10 mouse cellular contexts compared by ENCODE assay signal in genomic region chr1:171129251-171129650, GRCm38 (mm10). TPM values are rescaled to one million over a fixed set of nuclear protein-coding genes. Genes with fewer than 3 reads are reported as not detected.
DNase-seq lines count a peak whose midpoint lies in the region; ATAC-seq and TF ChIP-seq lines count a peak whose summit lies in the region.
"Had no signal": no experiment of that assay in that cellular context is flagged by ENCODE, and none has a peak within 500 bp of the region (broad histone marks: within the 10 kb centered on the region; RNA-seq: fewer than 3 reads in every experiment).

No protein-coding gene starts in this region.

- DNase-seq in frontal cortex, postnatal 14 days (ENCODE audit: low spot score in 2 of 2): peak; percentile 21 to 63
- DNase-seq in cerebellum, adult 11 months: no peak

- no peaks in the 10 kb centered on the region for H3K4me1 ChIP-seq in intestine, postnatal 0 days (replicated peaks; ENCODE audit: control insufficient read depth, insufficient read depth, low read length)
- H3K4me1 ChIP-seq in intestine, embryonic 16.5 days (ENCODE audit: control insufficient read depth, insufficient read depth, low read length): no peaks in the 10 kb centered on the region
- no peaks in the 10 kb centered on the region for H3K4me1 ChIP-seq in kidney, embryonic 15.5 days
- H3K4me1 ChIP-seq in neural tube, embryonic 15.5 days: no peaks in the 10 kb centered on the region
- no peaks in the 10 kb centered on the region for H3K4me1 ChIP-seq in intestine, embryonic 15.5 days (replicated peaks)
- H3K4me1 ChIP-seq: midbrain, embryonic 15.5 days had no signal

- no peaks in the 10 kb centered on the region for H3K9me3 ChIP-seq in intestine, postnatal 0 days (ENCODE audit: control insufficient read depth)
- no peaks in the 10 kb centered on the region for H3K9me3 ChIP-seq in intestine, embryonic 16.5 days (ENCODE audit: control insufficient read depth, low read length)
- H3K9me3 ChIP-seq in kidney, embryonic 15.5 days (replicated peaks): no peaks in the 10 kb centered on the region
- no peaks in the 10 kb centered on the region for H3K9me3 ChIP-seq in neural tube, embryonic 15.5 days (replicated peaks)
- H3K9me3 ChIP-seq in intestine, embryonic 15.5 days: no peaks in the 10 kb centered on the region
- H3K9me3 ChIP-seq: midbrain, embryonic 15.5 days had no signal

- H3K9ac ChIP-seq in intestine, postnatal 0 days (ENCODE audit: low read depth, low read length): no peak overlapping the region
- no peak overlapping the region for H3K9ac ChIP-seq in intestine, embryonic 16.5 days (ENCODE audit: low read depth, low read length)
- H3K9ac ChIP-seq in kidney, embryonic 15.5 days: no peak overlapping the region
- no peak overlapping the region for H3K9ac ChIP-seq in neural tube, embryonic 15.5 days (replicated peaks)
- no peak overlapping the region for H3K9ac ChIP-seq in intestine, embryonic 15.5 days
- H3K9ac ChIP-seq: midbrain, embryonic 15.5 days had no signal

- peaks cover 56% of the 10 kb centered on the region for H3K36me3 ChIP-seq in intestine, postnatal 0 days (ENCODE audit: control insufficient read depth, insufficient read depth)
- peaks cover 13% of the 10 kb centered on the region for H3K36me3 ChIP-seq in intestine, embryonic 16.5 days (ENCODE audit: control insufficient read depth, insufficient read depth, low read length)
- H3K36me3 ChIP-seq in kidney, embryonic 15.5 days: peaks cover 68% of the 10 kb centered on the region
- H3K36me3 ChIP-seq in neural tube, embryonic 15.5 days: peaks cover 59% of the 10 kb centered on the region
- H3K36me3 ChIP-seq in intestine, embryonic 15.5 days: peaks cover 26% of the 10 kb centered on the region

- no peak overlapping the region for H3K4me3 ChIP-seq in intestine, postnatal 0 days (ENCODE audit: low read depth, low read length)
- H3K4me3 ChIP-seq in intestine, embryonic 16.5 days (ENCODE audit: low read length): no peak overlapping the region
- no peak overlapping the region for H3K4me3 ChIP-seq in kidney, embryonic 15.5 days (replicated peaks)
- no peak overlapping the region for H3K4me3 ChIP-seq in neural tube, embryonic 15.5 days (replicated peaks)
- H3K4me3 ChIP-seq in intestine, embryonic 15.5 days (replicated peaks): no peak overlapping the region
- H3K4me3 ChIP-seq: midbrain, embryonic 15.5 days had no signal

- TF ChIP-seq CTCF in intestine, postnatal 0 days (IDR thresholded peaks at IDR 0.05; ENCODE audit: low read depth): peak; percentile 39

- no peaks in the 10 kb centered on the region for H3K27me3 ChIP-seq in intestine, postnatal 0 days (replicated peaks; ENCODE audit: control insufficient read depth, insufficient read depth, low read length)
- H3K27me3 ChIP-seq in intestine, embryonic 16.5 days (replicated peaks; ENCODE audit: control insufficient read depth, insufficient read depth, low read length): no peaks in the 10 kb centered on the region
- no peaks in the 10 kb centered on the region for H3K27me3 ChIP-seq in kidney, embryonic 15.5 days
- no peaks in the 10 kb centered on the region for H3K27me3 ChIP-seq in neural tube, embryonic 15.5 days (replicated peaks)
- no peaks in the 10 kb centered on the region for H3K27me3 ChIP-seq in intestine, embryonic 15.5 days (replicated peaks)
- H3K27me3 ChIP-seq: midbrain, embryonic 15.5 days had no signal

- no peak overlapping the region for H3K4me2 ChIP-seq in intestine, postnatal 0 days (replicated peaks; ENCODE audit: low read depth)
- no peak overlapping the region for H3K4me2 ChIP-seq in intestine, embryonic 16.5 days (ENCODE audit: low read depth, low read length)
- no peak overlapping the region for H3K4me2 ChIP-seq in kidney, embryonic 15.5 days
- no peak overlapping the region for H3K4me2 ChIP-seq in neural tube, embryonic 15.5 days
- H3K4me2 ChIP-seq in intestine, embryonic 15.5 days (replicated peaks): no peak overlapping the region
- H3K4me2 ChIP-seq: midbrain, embryonic 15.5 days had no signal

- 63% methylated on average over 7 of the region's 7 CpGs for WGBS in intestine, postnatal 0 days
- 55% methylated on average over 7 of the region's 7 CpGs for WGBS in intestine, embryonic 16.5 days
- 62% methylated on average over 7 of the region's 7 CpGs for WGBS in kidney, embryonic 15.5 days
- 62% methylated on average over 7 of the region's 7 CpGs for WGBS in neural tube, embryonic 15.5 days
- 55% methylated on average over 7 of the region's 7 CpGs for WGBS in intestine, embryonic 15.5 days

- no peak for ATAC-seq in intestine, postnatal 0 days
- no peak for ATAC-seq in intestine, embryonic 16.5 days
- peak; percentile 76; the same call in 1 of the 2 replicates for ATAC-seq in kidney, embryonic 15.5 days (replicated peaks; ENCODE audit: low FRiP score)
- peak; percentile 47; the same call in 1 of the 2 replicates for ATAC-seq in neural tube, embryonic 15.5 days (ENCODE audit: low FRiP score)
- no peak for ATAC-seq in intestine, embryonic 15.5 days
- ATAC-seq in megakaryocyte-erythroid progenitor cell, adult 5-6 weeks (replicated peaks; ENCODE audit: low FRiP score, low TSS enrichment, poor library complexity, severe bottlenecking): no peak
- ATAC-seq: midbrain, embryonic 15.5 days had no signal

- no peak overlapping the region for H3K27ac ChIP-seq in intestine, postnatal 0 days (ENCODE audit: low read depth, low read length)
- H3K27ac ChIP-seq in intestine, embryonic 16.5 days (ENCODE audit: low read length): no peak overlapping the region
- H3K27ac ChIP-seq in kidney, embryonic 15.5 days: no peak overlapping the region
- no peak overlapping the region for H3K27ac ChIP-seq in neural tube, embryonic 15.5 days (replicated peaks)
- no peak overlapping the region for H3K27ac ChIP-seq in intestine, embryonic 15.5 days
- H3K27ac ChIP-seq: midbrain, embryonic 15.5 days had no signal

RNA-seq across cellular contexts. Expression of gene Cfap126, which starts 15.5 kb away (rescaled TPM):
- polyA plus RNA-seq in intestine, postnatal 0 days (2015; fragmentation: Nextera tagmentation; extraction: Ambion mirVana): 1.9 and 2.9 TPM in 2 replicates
- polyA plus RNA-seq in intestine, embryonic 16.5 days (2015; fragmentation: Nextera tagmentation; extraction: Ambion mirVana): 1.6 and 2.1 TPM in 2 replicates
- 2.0 and 2.1 TPM in 2 replicates for polyA plus RNA-seq in kidney, embryonic 15.5 days (2015; fragmentation: Nextera tagmentation; extraction: Ambion mirVana)
- polyA plus RNA-seq in neural tube, embryonic 15.5 days (2015; fragmentation: Nextera tagmentation; extraction: Ambion mirVana): 4.4 and 6.3 TPM in 2 replicates
- 1.7 and 1.8 TPM in 2 replicates for polyA plus RNA-seq in intestine, embryonic 15.5 days (2015; fragmentation: Nextera tagmentation; extraction: Ambion mirVana)
- 12.6 and 18.9 TPM in 2 replicates for total RNA-seq in megakaryocyte-erythroid progenitor cell, adult 5-6 weeks (2014; fragmentation: Nextera tagmentation)
- 4.3 and 11.8 TPM in 2 replicates for total RNA-seq in megakaryocyte-erythroid progenitor cell, adult 5-6 weeks (2017)

RNA-seq across cellular contexts. Expression of gene Sdhc, which starts 21.2 kb away (rescaled TPM):
- 439 and 453 TPM in 2 replicates for polyA plus RNA-seq in intestine, postnatal 0 days (2015; fragmentation: Nextera tagmentation; extraction: Ambion mirVana)
- polyA plus RNA-seq in intestine, embryonic 16.5 days (2015; fragmentation: Nextera tagmentation; extraction: Ambion mirVana): 457 and 490 TPM in 2 replicates
- polyA plus RNA-seq in kidney, embryonic 15.5 days (2015; fragmentation: Nextera tagmentation; extraction: Ambion mirVana): 307 and 309 TPM in 2 replicates
- polyA plus RNA-seq in neural tube, embryonic 15.5 days (2015; fragmentation: Nextera tagmentation; extraction: Ambion mirVana): 311 and 314 TPM in 2 replicates
- polyA plus RNA-seq in intestine, embryonic 15.5 days (2015; fragmentation: Nextera tagmentation; extraction: Ambion mirVana): 360 and 387 TPM in 2 replicates
- total RNA-seq in megakaryocyte-erythroid progenitor cell, adult 5-6 weeks (2014; fragmentation: Nextera tagmentation): 150 and 178 TPM in 2 replicates
- 72.0 and 84.7 TPM in 2 replicates for total RNA-seq in megakaryocyte-erythroid progenitor cell, adult 5-6 weeks (2017)

RNA-seq across cellular contexts. Expression of gene Mpz, which starts 21.3 kb away (rescaled TPM):
- 0.80 and 1.1 TPM in 2 replicates for polyA plus RNA-seq in intestine, postnatal 0 days (2015; fragmentation: Nextera tagmentation; extraction: Ambion mirVana)
- 1.7 TPM in 2 replicates for polyA plus RNA-seq in intestine, embryonic 16.5 days (2015; fragmentation: Nextera tagmentation; extraction: Ambion mirVana)
- 0.86 and 0.99 TPM in 2 replicates for polyA plus RNA-seq in kidney, embryonic 15.5 days (2015; fragmentation: Nextera tagmentation; extraction: Ambion mirVana)
- 8.8 and 11.0 TPM in 2 replicates for polyA plus RNA-seq in neural tube, embryonic 15.5 days (2015; fragmentation: Nextera tagmentation; extraction: Ambion mirVana)
- polyA plus RNA-seq in intestine, embryonic 15.5 days (2015; fragmentation: Nextera tagmentation; extraction: Ambion mirVana): 1.1 and 1.3 TPM in 2 replicates
- total RNA-seq in megakaryocyte-erythroid progenitor cell, adult 5-6 weeks (2014; fragmentation: Nextera tagmentation): not detected in 2 replicates
- total RNA-seq in megakaryocyte-erythroid progenitor cell, adult 5-6 weeks (2017): 0.61 TPM in 1 of 2 replicates, not detected in the other
- total RNA-seq: common myeloid progenitor, adult 5-6 weeks had no signal

Comparison
In these comparisons a context has a peak if more than half of its experiments do, and no peak if none do; other contexts are left out.
1. ATAC-seq: peak in kidney, embryonic 15.5 days (single experiment) and neural tube, embryonic 15.5 days (single experiment); none in intestine, postnatal 0 days (single experiment), intestine, embryonic 16.5 days (single experiment), intestine, embryonic 15.5 days (single experiment) and megakaryocyte-erythroid progenitor cell, adult 5-6 weeks (single experiment).